Comparison of ENCODE assay signal across 17 mouse cellular contexts in genomic region chr8:47566551-47566950, GRCm38 (mm10).
"Had no signal": no experiment of that assay in that cellular context is flagged by ENCODE, and none has a peak within 500 bp of the region (broad histone marks: within the 10 kb centered on the region; RNA-seq: fewer than 3 reads in every experiment).

No protein-coding gene starts in this region.

- DNase-seq: retina, postnatal 1 day; right cerebral cortex, adult 18-20 months; right cerebral cortex, postnatal 14 days; right cerebral cortex, postnatal 25 days; right cerebral cortex, postnatal 4 days; spleen, adult 18-20 months; thymus, adult 18-20 months; thymus, adult 2 months; thymus, postnatal 14 days; thymus, postnatal 25 days; thymus, postnatal 36 days; thymus, postnatal 4 days had no signal

- H3K36me3 ChIP-seq: neural tube, embryonic 12.5 days; neural tube, embryonic 13.5 days; neural tube, embryonic 15.5 days; stomach, embryonic 15.5 days had no signal

- H3K4me2 ChIP-seq: neural tube, embryonic 12.5 days; neural tube, embryonic 13.5 days; neural tube, embryonic 15.5 days; stomach, embryonic 15.5 days had no signal

- H3K9me3 ChIP-seq: neural tube, embryonic 12.5 days; neural tube, embryonic 13.5 days; neural tube, embryonic 15.5 days; stomach, embryonic 15.5 days had no signal

- H3K9ac ChIP-seq: neural tube, embryonic 12.5 days; neural tube, embryonic 13.5 days; neural tube, embryonic 15.5 days; stomach, embryonic 15.5 days had no signal

- H3K27me3 ChIP-seq: neural tube, embryonic 12.5 days; neural tube, embryonic 13.5 days; neural tube, embryonic 15.5 days; stomach, embryonic 15.5 days had no signal

- H3K4me1 ChIP-seq: neural tube, embryonic 12.5 days; neural tube, embryonic 13.5 days; neural tube, embryonic 15.5 days; stomach, embryonic 15.5 days had no signal

- H3K27ac ChIP-seq: neural tube, embryonic 12.5 days; neural tube, embryonic 13.5 days; neural tube, embryonic 15.5 days; stomach, embryonic 15.5 days; stomach, postnatal 0 days had no signal

- H3K4me3 ChIP-seq: neural tube, embryonic 12.5 days; neural tube, embryonic 13.5 days; neural tube, embryonic 15.5 days; stomach, embryonic 15.5 days had no signal
